Comparison of ENCODE assay signal across 17 mouse cellular contexts in genomic region chr3:34003860-34004259, GRCm38 (mm10).
"Had no signal": no experiment of that assay in that cellular context is flagged by ENCODE, and none has a peak within 500 bp of the region (broad histone marks: within the 10 kb centered on the region; RNA-seq: fewer than 3 reads in every experiment).

No protein-coding gene starts in this region.

- H3K9ac ChIP-seq: neural tube, embryonic 12.5 days; neural tube, embryonic 13.5 days; neural tube, embryonic 15.5 days; stomach, embryonic 15.5 days had no signal

- H3K4me3 ChIP-seq: neural tube, embryonic 12.5 days; neural tube, embryonic 13.5 days; neural tube, embryonic 15.5 days; stomach, embryonic 15.5 days had no signal

- H3K27ac ChIP-seq: neural tube, embryonic 12.5 days; neural tube, embryonic 13.5 days; neural tube, embryonic 15.5 days; stomach, embryonic 15.5 days; stomach, postnatal 0 days had no signal

- H3K9me3 ChIP-seq: neural tube, embryonic 12.5 days; neural tube, embryonic 13.5 days; neural tube, embryonic 15.5 days; stomach, embryonic 15.5 days had no signal

- H3K36me3 ChIP-seq: neural tube, embryonic 12.5 days; neural tube, embryonic 13.5 days; neural tube, embryonic 15.5 days; stomach, embryonic 15.5 days had no signal

- H3K27me3 ChIP-seq: neural tube, embryonic 12.5 days; neural tube, embryonic 15.5 days; stomach, embryonic 15.5 days had no signal

- DNase-seq: retina, postnatal 1 day; right cerebral cortex, adult 18-20 months; right cerebral cortex, postnatal 14 days; right cerebral cortex, postnatal 25 days; right cerebral cortex, postnatal 4 days; spleen, adult 18-20 months; thymus, adult 18-20 months; thymus, adult 2 months; thymus, postnatal 14 days; thymus, postnatal 25 days; thymus, postnatal 36 days; thymus, postnatal 4 days had no signal

- H3K4me1 ChIP-seq: neural tube, embryonic 12.5 days; neural tube, embryonic 13.5 days; neural tube, embryonic 15.5 days; stomach, embryonic 15.5 days had no signal

- H3K4me2 ChIP-seq: neural tube, embryonic 12.5 days; neural tube, embryonic 13.5 days; neural tube, embryonic 15.5 days; stomach, embryonic 15.5 days had no signal
